Mouse (Mus musculus) neural tube, embryonic 12.5 days (tissue): ENCODE measurements around the gene Gm7073. TPM values are rescaled to one million over a fixed set of nuclear protein-coding genes. Genes with fewer than 3 reads are reported as not detected.

Experiments used
- ATAC-seq: fragments of 200-750 bp; cut with Nextera tagmentation; 2 replicates; pipeline ENCODE4 v1.8.0; 2017; ENCODE audit warnings: low read depth, mild to moderate bottlenecking, moderate TSS enrichment, moderate library complexity; ENCODE audit not compliant: low FRiP score
- H3K27ac ChIP-seq: fragments of 300-500 bp; sonication (generic); 2 replicates; pipeline ENCODE4 v1.5.1; 2016
- H3K27me3 ChIP-seq: fragments of 300-500 bp; sonication (generic); replicated peaks from 2 replicates; pipeline ENCODE4 v1.6.1; 2016; ENCODE audit warnings: mild to moderate bottlenecking
- H3K36me3 ChIP-seq: fragments of 300-500 bp; sonication (generic); 2 replicates; pipeline ENCODE4 v1.6.1; 2016; ENCODE audit warnings: mild to moderate bottlenecking
- H3K4me1 ChIP-seq: fragments of 300-500 bp; sonication (generic); 2 replicates; pipeline ENCODE4 v1.6.1; 2016
- H3K4me2 ChIP-seq: fragments of 300-500 bp; sonication (generic); replicated peaks from 2 replicates; pipeline ENCODE4 v1.6.1; 2016; ENCODE audit warnings: mild to moderate bottlenecking
- H3K4me3 ChIP-seq: fragments of 300-500 bp; sonication (generic); 2 replicates; pipeline ENCODE4 v1.5.1; 2016
- H3K9ac ChIP-seq: fragments of 300-500 bp; sonication (generic); 2 replicates; pipeline ENCODE4 v1.6.1; 2016; ENCODE audit warnings: mild to moderate bottlenecking
- H3K9me3 ChIP-seq: fragments of 300-500 bp; sonication (generic); 2 replicates; pipeline ENCODE4 v1.6.1; 2016; ENCODE audit warnings: mild to moderate bottlenecking
- WGBS: fragments of 180-500 bp; shearing (Covaris S2); methylation state at CpG from one replicate; pipeline ENCODE4 v1.1.7; 2016; 5-methylcytosine and 5-hydroxymethylcytosine counted together
- polyA plus RNA-seq: library from polyadenylated mRNA; unstranded; fragments of >200 nt; fragmentation: Nextera tagmentation; extraction: Ambion mirVana; gene quantifications from 2 replicates; pipeline ENCODE4 v1.2.1, GENCODE M21; 2016

Gm7073 gene
- polyA plus RNA-seq: not detected in 2 replicates

- H3K4me1 ChIP-seq: no peaks in the 10 kb centered on the region
- H3K4me3 ChIP-seq: no peak within 1 kb of the TSS
- H3K27ac ChIP-seq: no peak within 1 kb of the TSS
- no peak for ATAC-seq
- no peaks in the 10 kb centered on the region for H3K9me3 ChIP-seq
- H3K4me2 ChIP-seq: no peak within 1 kb of the TSS
- H3K27me3 ChIP-seq: no peaks in the 10 kb centered on the region
- no peak within 1 kb of the TSS for H3K9ac ChIP-seq
- H3K36me3 ChIP-seq: no peaks in the 10 kb centered on the region
Observed at GRCm38 (mm10) chrX:60539149-60539548, at the start of gene Gm7073. TSS of gene Gm7073 (minus strand) at chrX:60539249.

- no peak overlapping the region for H3K4me2 ChIP-seq
- H3K27ac ChIP-seq: no peak overlapping the region
- no peaks in the 10 kb centered on the region for H3K36me3 ChIP-seq
- no peak overlapping the region for H3K9ac ChIP-seq
- WGBS: 20% methylated on average over 1 of the region's 1 CpGs
- H3K4me3 ChIP-seq: no peak overlapping the region
- no peaks in the 10 kb centered on the region for H3K4me1 ChIP-seq
- ATAC-seq: peak; percentile 48; the same call in 1 of the 2 replicates
- no peaks in the 10 kb centered on the region for H3K9me3 ChIP-seq
- H3K27me3 ChIP-seq: no peaks in the 10 kb centered on the region
Observed at GRCm38 (mm10) chrX:60570539-60570938, 31.5 kb upstream of the Gm7073 start.

- H3K27ac ChIP-seq: no peak overlapping the region
- H3K4me1 ChIP-seq: no peaks in the 10 kb centered on the region
- no peak for ATAC-seq
- no peaks in the 10 kb centered on the region for H3K36me3 ChIP-seq
- H3K4me2 ChIP-seq: no peak overlapping the region
- no peaks in the 10 kb centered on the region for H3K9me3 ChIP-seq
- H3K9ac ChIP-seq: no peak overlapping the region
- H3K27me3 ChIP-seq: no peaks in the 10 kb centered on the region
- H3K4me3 ChIP-seq: no peak overlapping the region
Observed at GRCm38 (mm10) chrX:60569047-60569446, 30.0 kb upstream of the Gm7073 start.

GRCm38 (mm10) chrX:60555242-60555641, 16.2 kb upstream of the Gm7073 start:
- WGBS: 30% methylated on average over 4 of the region's 4 CpGs
- no peak overlapping the region for H3K27ac ChIP-seq
- no peaks in the 10 kb centered on the region for H3K4me1 ChIP-seq
- no peak overlapping the region for H3K4me2 ChIP-seq
- H3K4me3 ChIP-seq: no peak overlapping the region
- no peak for ATAC-seq
- no peaks in the 10 kb centered on the region for H3K27me3 ChIP-seq
- H3K9ac ChIP-seq: no peak overlapping the region
- H3K36me3 ChIP-seq: no peaks in the 10 kb centered on the region
- H3K9me3 ChIP-seq: no peaks in the 10 kb centered on the region

- Histone ChIP-seq H3K27ac (peak overlapping the region; percentile 57; the same call in 1 of the 2 replicates), H3K36me3 (no peaks in the 10 kb centered on the region), H3K9me3 (no peaks in the 10 kb centered on the region), H3K4me1 (no peaks in the 10 kb centered on the region), H3K27me3 (no peaks in the 10 kb centered on the region), H3K4me3 (peak overlapping the region; percentile 54), H3K9ac (peak overlapping the region; percentile 70), H3K4me2 (peak overlapping the region; percentile 58)
- ATAC-seq: peak; percentile 79
- WGBS: 14% methylated on average over 59 of the region's 113 CpGs
Observed at GRCm38 (mm10) chrX:60547444-60548304, 8.6 kb upstream of the Gm7073 start.

- Histone ChIP-seq H3K4me3 (peak overlapping the region; percentile 54), H3K27ac (0 out of 2 replicates have a peak overlapping the region, but pooled peaks have one; percentile 57), H3K9ac (peak overlapping the region; percentile 70), H3K27me3 (no peaks in the 10 kb centered on the region), H3K4me1 (no peaks in the 10 kb centered on the region), H3K36me3 (no peaks in the 10 kb centered on the region), H3K4me2 (peak overlapping the region; percentile 58), H3K9me3 (no peaks in the 10 kb centered on the region)
- WGBS: 26% methylated on average over 16 of the region's 16 CpGs
- ATAC-seq: 0 out of 2 replicates have a peak, but pooled peaks have one; percentile 5
Observed at GRCm38 (mm10) chrX:60547098-60547443, 8.0 kb upstream of the Gm7073 start.

- no peak overlapping the region for H3K4me2 ChIP-seq
- 24% methylated on average over 3 of the region's 3 CpGs for WGBS
Observed at GRCm38 (mm10) chrX:60545906-60546305, 6.9 kb upstream of the Gm7073 start.

GRCm38 (mm10) chrX:60545444-60545843, 6.4 kb upstream of the Gm7073 start:
- no peak for ATAC-seq
- Histone ChIP-seq H3K4me2 (no peak overlapping the region), H3K4me1 (no peaks in the 10 kb centered on the region), H3K27me3 (no peaks in the 10 kb centered on the region), H3K9ac (no peak overlapping the region), H3K36me3 (no peaks in the 10 kb centered on the region), H3K9me3 (no peaks in the 10 kb centered on the region), H3K27ac (no peak overlapping the region), H3K4me3 (no peak overlapping the region)
- 7% methylated on average over 1 of the region's 1 CpGs for WGBS

More at GRCm38 (mm10) chrX:60545906-60546305, 6.9 kb upstream of the Gm7073 start:
- Histone ChIP-seq H3K27ac (no peak overlapping the region), H3K9me3 (no peaks in the 10 kb centered on the region), H3K4me3 (no peak overlapping the region), H3K36me3 (no peaks in the 10 kb centered on the region), H3K27me3 (no peaks in the 10 kb centered on the region), H3K4me1 (no peaks in the 10 kb centered on the region), H3K9ac (no peak overlapping the region)
- no peak for ATAC-seq

- ATAC-seq: peak; percentile 35; the same call in 1 of the 2 replicates
- WGBS: 26% methylated on average over 4 of the region's 4 CpGs
- H3K36me3 ChIP-seq: no peaks in the 10 kb centered on the region
- no peak overlapping the region for H3K9ac ChIP-seq
- no peak overlapping the region for H3K4me2 ChIP-seq
- H3K9me3 ChIP-seq: no peaks in the 10 kb centered on the region
- no peaks in the 10 kb centered on the region for H3K27me3 ChIP-seq
- H3K4me1 ChIP-seq: no peaks in the 10 kb centered on the region
- H3K4me3 ChIP-seq: no peak overlapping the region
- no peak overlapping the region for H3K27ac ChIP-seq
Observed at GRCm38 (mm10) chrX:60544098-60544497, 5.0 kb upstream of the Gm7073 start.

- H3K27me3 ChIP-seq: no peaks in the 10 kb centered on the region
- no peak for ATAC-seq
- H3K36me3 ChIP-seq: no peaks in the 10 kb centered on the region
- no peak overlapping the region for H3K9ac ChIP-seq
- H3K27ac ChIP-seq: no peak overlapping the region
- H3K4me2 ChIP-seq: no peak overlapping the region
- WGBS: 45% methylated on average over 1 of the region's 1 CpGs
- no peaks in the 10 kb centered on the region for H3K9me3 ChIP-seq
- H3K4me1 ChIP-seq: no peaks in the 10 kb centered on the region
- H3K4me3 ChIP-seq: no peak overlapping the region
Observed at GRCm38 (mm10) chrX:60542901-60543300, 3.9 kb upstream of the Gm7073 start.

GRCm38 (mm10) chrX:60503995-60504394, 35.1 kb downstream of the Gm7073 start:
- no peak overlapping the region for H3K4me2 ChIP-seq
- H3K9ac ChIP-seq: no peak overlapping the region
- no peaks in the 10 kb centered on the region for H3K36me3 ChIP-seq
- H3K9me3 ChIP-seq: no peaks in the 10 kb centered on the region
- no peaks in the 10 kb centered on the region for H3K4me1 ChIP-seq
- peak; percentile 63; the same call in 1 of the 2 replicates for ATAC-seq
- no peak overlapping the region for H3K27ac ChIP-seq
- no peak overlapping the region for H3K4me3 ChIP-seq
- no peaks in the 10 kb centered on the region for H3K27me3 ChIP-seq

GRCm38 (mm10) chrX:60497750-60498149, 41.3 kb downstream of the Gm7073 start:
- Histone ChIP-seq H3K27me3 (no peaks in the 10 kb centered on the region), H3K36me3 (no peaks in the 10 kb centered on the region), H3K4me1 (no peaks in the 10 kb centered on the region), H3K27ac (no peak overlapping the region), H3K4me3 (no peak overlapping the region), H3K9ac (no peak overlapping the region), H3K9me3 (no peaks in the 10 kb centered on the region), H3K4me2 (no peak overlapping the region)
- 34% methylated on average over 1 of the region's 1 CpGs for WGBS
- ATAC-seq: no peak

- Histone ChIP-seq H3K4me3 (no peak overlapping the region), H3K4me2 (no peak overlapping the region), H3K27me3 (no peaks in the 10 kb centered on the region), H3K27ac (no peak overlapping the region), H3K4me1 (no peaks in the 10 kb centered on the region), H3K9me3 (no peaks in the 10 kb centered on the region), H3K36me3 (no peaks in the 10 kb centered on the region), H3K9ac (no peak overlapping the region)
- ATAC-seq: no peak
Observed at GRCm38 (mm10) chrX:60495308-60495707, 43.7 kb downstream of the Gm7073 start.
